Mouse (Mus musculus) right cerebral cortex, postnatal 10 days (tissue): ENCODE results near the gene Fmo4.

ENCODE experiments used
- DNase-seq, 2 experiments: peaks; one replicate each; pipeline ENCODE4 v3.0.0; 2021; ENCODE audit warnings: low spot score in 2 of 2

Gene Fmo4

DNA sequence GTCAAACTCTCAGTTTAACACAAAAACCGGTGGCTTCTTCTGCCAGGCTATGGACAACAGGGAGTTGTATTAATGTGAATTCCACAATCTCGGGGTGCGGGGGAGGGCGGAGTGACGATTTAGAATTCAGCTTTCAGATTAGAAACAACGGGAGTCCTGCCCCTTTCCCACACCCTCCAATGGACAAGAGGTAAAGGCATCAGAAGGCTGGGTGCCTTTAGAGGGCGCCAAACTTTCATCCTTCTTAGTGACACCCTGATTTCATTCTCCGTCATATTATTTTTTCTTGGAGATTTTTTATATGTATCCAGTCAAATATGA lies at the start of gene Fmo4:
Fmo4 (minus strand) TSS at position 137 of the 321 bp plus-strand sequence.
- DNase-seq = peak; percentile 24 to 34

DNA sequence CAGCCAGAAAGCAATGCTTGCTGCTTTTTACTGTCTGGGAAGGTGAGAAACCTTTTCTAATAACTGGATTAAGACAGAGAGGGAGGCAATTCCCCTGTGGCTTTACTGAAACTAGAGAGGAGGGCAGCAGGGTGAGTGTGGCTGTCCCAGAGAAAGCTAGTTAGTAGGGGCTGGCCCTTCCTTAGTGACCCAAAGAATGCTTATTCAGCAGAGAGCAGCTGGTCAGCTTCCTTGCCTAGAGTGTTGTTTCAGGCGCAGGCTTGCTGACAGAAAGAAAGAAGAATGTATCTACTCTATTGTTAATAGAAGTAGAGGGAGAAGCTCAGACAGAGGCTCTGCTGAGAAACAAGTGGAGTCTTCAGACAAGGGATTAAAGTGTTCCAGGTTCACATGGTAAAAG lies 48.6 kb upstream of the Fmo4 start:
- no peak for DNase-seq

DNA sequence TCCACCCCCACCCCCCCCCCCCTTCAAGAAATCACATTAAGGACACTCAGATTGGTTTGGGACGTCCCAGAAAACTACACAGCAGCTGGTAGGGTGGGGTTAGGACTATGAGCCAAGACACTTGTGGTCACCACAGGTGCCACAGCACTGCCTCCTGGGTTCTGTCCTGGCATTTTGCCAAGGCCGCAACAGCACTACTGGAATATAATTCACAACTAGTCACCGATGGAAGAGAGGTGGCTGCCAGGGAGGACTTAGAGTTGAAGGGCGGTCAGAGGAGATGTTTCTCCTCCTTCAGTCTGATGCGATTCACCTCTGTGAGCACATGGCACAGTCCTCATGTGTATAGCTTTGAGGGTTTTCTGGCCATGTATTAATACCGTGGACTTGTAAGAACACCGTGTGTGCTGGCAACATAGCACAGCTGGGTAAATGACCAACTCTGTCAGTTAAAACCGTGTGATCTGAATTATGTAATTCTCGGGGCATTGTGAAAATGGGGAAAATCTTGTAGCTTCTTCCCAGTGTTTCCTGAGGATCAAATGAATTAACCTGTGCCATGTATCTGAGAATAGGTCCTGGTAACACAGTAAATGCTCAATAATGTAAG lies 46.3 kb upstream of the Fmo4 start:
- no peak for DNase-seq

DNA sequence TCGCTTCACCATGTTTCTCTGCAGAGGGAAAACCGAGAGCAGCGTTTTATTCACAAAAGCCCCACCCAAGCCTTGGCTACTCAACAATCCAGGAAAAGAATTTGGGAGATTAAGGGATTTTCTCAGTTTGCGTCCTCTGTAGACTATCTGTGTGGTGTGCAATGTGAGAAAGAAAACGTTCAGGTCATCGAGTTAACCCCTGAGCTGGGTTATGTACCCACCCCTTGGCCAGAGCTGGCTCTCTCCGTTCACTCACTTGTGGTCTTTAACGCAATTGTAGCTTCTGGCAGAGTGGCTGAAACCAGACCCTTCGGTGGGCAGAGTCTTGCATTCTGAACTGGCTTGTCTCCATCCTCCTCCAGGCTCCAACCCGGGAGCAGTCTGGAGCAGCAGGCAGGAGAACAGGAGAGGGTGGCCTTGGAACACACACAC lies 45.8 kb upstream of the Fmo4 start:
- peak; percentile 25 to 30 for DNase-seq

DNA sequence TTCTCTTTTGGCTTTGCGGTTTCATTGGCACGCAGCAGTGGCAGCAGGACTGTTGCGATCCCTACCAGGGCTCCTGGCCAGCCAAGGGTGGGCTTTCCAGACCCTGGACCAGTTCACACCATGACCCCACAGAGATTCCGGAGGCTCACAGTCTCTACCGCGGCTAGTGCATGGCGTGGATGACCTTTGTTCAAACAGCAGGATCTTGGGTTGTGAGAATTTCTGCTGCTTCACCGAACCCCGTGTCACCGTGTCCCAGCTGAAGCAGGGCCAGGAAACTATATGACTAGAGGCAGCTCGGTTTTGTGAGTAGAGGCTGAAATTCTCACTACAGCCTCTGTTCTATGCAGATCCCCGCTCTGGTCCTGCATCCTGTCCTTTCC lies 45.0 kb upstream of the Fmo4 start:
- DNase-seq = peak; percentile 57 to 63

DNA sequence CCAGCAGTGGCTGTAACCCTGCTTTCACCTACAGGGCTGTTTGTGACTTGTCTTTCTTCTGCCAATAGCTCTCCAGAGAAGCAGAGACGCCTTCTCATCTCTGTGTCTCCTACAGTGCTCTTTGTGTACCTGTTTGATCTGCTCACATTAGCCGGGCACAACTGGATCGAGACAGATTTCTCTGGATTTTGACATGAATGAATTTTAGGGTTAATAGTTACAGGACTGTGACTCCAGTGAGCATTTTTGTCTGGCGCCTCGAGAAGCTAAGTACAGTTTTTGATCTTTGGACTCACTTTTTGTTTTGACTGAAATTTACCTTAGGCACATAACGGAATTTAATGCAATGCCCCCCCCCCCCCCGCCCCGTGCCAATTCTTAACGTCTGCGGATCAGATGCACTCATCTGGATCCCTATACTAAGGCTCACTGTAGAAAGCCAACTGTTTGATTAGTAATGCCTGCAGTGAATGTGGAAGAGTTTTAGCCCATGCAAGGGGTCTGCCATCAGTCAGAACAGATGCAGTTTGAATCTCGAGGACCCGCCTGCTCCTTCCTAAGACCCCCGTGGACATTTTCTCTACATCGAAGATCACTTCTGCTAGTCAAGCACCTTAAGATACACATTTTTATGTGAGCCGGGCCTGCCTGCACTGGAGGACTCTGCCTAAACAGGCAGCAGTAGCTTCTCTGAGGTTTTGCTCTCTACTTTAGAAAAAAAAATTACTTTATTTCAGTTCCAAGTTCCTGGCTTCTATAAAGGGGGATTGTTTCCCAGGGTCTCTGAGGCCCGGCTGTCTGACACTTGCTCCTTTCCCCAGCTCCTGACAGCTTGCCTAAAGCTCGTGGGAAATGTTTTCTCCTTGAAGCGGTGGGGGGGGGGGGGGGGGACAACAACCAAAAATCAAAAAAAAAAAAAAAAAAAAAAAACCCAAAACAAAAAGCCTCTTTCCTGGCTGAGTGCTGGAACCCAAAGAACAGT lies 44.3 kb upstream of the Fmo4 start:
- no peak for DNase-seq

DNA sequence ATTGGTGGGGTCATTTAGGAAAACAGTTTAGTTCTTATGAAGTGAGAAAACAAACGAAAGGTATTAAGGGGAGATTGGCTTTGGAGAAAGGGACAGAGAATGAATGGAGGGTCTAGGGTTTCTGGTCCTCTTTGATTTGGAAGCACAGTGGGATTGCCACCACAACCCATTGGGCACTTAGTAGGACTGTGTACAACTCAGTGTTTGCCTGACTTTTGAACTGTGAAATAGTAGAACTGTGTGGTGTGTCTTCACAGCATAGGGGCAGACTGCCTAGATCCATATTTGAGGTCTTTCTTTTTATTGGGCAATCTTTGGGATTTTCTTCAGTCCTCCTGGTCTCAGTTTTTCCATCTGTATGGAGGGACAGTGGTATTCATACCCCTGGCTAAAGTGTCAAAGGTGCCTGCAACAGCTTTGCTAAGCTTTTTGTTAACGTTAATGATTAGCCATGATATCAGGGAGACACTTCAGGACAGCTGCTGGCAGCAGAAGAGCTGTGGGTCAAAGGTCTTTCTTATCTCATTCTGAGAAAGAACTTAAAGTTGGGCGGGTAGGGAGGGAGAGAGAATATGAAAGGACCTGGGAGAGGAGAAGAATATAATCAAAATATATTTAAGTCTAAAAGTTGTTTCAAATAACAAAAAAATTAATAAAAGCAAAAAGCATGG lies 40.2 kb upstream of the Fmo4 start:
- DNase-seq = no peak

DNA sequence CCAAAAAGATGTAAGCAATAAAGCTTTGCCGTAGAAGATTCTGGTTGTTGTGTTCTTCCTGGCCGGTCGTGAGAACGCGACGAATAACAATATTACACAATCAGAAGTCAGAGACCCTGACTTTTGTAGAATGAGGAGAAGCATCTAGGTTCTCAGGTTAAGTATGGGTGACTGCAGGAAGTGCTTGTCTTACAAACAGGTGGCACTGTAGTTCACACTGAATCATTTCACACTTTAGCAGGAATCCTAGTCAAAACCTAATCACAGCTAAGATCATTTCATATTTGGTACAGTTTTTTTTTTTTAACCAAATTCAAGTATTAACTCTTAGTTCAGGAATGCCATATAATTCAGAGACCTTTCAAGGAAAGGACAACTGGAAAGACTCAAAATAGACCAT lies 33.8 kb upstream of the Fmo4 start:
- DNase-seq = no peak

DNA sequence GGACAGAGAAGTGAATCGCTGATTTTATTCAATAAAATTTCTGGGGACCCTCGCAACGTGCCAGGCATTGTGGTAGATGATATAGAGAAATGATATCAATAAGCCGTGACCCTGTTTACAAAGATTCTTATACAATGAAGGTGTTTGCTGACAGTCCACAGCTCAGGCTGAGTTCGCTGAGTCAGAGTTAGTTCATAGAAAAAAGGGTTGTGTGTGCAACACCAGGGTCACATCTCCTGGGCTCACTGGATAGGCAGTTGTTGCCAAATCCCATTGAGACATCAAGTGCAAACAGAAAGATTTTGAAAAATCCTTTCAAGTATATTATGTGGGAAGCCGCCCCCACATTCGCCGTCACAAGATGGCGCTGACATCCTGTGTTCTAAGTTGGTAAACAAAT lies 26.4 kb upstream of the Fmo4 start:
- no peak for DNase-seq

DNA sequence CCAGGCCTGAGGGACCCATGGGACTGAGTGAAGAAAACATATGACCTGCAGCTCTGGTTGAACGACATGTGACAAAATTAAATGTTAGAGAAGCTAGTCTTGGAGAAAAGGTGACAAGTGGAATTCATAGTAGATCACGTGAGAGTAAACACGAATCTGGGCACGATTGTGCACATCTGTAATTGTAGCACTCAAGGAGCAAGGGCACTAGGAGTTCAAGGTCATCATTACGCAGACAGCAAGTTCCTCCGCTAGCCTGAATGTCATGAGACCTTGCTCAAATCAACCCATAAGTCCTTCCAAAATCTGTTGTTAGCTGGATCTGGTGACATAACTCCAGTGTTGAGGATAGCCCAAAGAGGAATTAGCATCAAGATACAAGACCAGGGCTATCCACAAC lies 25.2 kb upstream of the Fmo4 start:
- no peak for DNase-seq

DNA sequence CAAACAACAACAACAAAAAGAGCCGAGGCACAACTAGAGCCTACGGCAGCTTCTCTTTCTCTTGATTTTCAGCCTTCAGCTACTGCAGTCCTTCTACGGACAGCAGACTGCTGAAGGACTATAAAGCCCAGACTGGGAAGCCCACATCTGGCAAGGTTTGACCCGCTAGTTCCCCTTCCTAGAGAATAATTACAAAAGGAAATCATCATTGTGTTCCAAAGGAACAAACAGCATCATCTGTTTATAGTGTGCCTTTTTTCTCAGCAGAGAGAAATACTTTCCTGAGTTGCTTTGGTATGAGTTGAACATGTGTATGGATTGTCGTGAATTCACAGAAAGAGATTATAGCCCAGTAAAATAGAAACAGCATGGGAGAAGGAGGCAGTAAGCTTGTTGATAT lies 20.6 kb upstream of the Fmo4 start:
- no peak for DNase-seq

DNA sequence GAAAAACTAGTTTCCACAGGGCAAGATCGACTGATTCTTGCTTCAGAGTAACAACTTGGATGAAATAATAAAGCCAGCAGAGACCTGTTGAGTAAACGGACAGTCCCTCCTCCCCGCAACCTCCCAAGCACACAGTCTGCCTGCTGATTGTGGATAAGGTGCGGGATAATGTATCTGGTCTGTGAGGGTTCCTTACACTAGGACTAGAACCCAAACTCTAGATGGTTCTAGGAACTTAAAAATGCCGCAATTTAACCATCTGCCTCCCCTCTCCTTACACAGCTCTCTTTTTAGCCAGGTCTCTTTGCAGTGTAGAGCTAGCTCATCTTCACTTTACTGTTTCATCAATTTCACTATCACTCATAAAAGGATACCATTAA lies 18.8 kb upstream of the Fmo4 start:
- no peak for DNase-seq

DNA sequence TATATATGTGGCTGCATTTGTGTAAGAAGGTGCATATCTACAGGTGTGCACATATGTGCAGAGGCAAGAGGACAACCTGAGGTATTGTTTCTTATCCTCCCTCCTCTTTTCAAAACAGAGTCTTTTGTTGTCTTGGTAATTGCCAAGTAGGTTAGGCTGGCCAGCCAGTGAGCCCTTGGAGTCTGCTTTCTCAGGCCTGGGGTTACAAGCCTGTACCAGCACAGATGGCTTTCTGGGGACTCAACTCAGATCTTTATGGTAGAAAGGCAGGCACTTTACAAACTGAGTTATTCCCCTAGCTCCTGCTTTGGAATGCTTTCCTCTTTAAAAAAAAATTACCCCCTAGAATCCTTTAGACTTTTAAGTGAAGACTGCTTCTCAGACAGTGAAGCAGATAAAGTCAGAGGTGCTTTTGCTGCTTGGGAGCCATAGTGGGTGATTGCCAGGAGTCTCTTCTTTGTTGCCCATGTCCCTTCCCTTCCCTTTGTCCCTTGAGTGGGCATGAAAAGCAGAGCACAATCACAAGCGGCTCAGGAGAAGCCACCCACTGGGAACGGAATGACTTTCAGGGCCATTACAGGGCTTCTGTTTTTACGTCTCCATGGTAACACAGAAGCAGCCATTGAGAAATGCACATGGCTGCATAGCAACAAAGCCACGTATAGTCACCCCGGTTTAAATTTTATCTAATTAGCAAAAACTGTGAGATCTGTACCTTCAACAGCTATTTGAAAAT lies 18.2 kb upstream of the Fmo4 start:
- peak in 1 of 2 experiments; percentile 27 for DNase-seq

DNA sequence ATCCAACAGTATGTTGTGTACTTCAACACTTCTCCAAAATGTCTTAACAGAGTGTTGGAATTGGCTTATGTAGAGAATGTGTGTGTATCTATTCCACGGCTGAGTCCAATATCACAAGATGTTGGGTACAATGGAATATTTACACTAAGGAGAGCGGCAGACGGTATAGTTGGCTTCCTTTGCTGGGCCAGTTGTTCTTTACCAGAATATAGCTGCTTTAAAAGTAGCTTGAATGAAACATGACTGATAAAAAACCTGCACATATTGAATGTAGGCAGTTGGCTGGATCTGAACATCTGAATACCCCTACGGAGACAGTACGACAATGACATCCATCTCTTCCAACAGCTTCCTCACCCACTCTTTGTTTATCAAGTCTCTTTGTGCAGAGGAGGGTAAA lies 5.5 kb upstream of the Fmo4 start:
- DNase-seq = peak; percentile 28 to 44

DNA sequence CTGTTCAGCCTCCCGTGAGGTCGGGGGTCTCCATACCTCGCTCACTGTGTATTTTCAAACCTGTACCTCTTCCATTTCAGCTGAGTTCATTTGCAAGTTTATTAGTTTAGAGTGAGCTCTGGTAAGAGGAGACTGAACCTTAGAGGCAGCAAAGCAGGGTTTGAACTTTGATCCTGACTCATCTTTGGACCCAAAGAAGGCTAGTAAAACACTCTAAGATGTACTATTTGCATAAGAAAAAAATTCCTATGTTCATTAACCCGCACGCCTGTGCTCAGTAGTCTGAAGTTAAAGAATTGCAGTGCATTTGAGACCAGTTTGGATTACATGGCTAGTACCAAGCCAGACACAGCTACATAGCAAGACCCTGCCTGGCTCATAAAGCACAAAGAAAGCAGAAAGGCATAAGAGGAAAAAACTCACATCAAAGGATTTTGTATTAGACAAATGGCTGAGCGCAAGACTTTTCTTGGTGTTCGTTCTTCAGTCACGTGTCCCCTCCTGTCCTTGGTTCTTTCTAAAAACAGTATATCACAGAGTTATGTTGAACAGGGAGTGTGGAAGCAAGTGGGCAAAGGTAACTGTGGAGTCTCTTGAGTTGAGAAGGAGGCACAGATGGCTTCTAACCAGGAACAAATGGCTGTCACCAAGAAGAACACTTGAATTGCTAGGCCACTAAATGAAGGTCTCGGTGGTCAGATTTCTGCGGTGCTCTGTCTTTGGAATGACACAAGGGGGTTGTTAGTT lies 1.8 kb upstream of the Fmo4 start:
- no peak for DNase-seq

DNA sequence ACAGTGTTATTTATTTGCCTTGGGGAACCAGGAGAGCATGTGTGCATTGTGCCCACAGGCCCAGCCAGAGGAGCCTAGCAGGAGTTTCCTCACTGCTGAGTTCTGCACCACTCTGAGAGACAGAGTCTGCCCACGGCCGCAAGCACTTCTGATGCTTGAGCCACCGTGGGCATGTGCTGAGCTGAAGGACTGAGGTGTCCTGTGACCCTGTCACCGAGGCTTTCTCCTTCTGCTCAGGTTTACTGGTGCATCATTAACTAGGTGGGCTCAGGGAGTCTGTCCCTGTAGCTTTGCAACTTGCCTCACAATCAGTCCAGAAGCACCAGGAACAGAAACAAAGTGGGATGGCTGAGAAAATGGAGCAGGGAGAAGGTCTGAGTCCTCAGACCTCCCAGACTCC lies 1.2 kb upstream of the Fmo4 start:
- no peak for DNase-seq

DNA sequence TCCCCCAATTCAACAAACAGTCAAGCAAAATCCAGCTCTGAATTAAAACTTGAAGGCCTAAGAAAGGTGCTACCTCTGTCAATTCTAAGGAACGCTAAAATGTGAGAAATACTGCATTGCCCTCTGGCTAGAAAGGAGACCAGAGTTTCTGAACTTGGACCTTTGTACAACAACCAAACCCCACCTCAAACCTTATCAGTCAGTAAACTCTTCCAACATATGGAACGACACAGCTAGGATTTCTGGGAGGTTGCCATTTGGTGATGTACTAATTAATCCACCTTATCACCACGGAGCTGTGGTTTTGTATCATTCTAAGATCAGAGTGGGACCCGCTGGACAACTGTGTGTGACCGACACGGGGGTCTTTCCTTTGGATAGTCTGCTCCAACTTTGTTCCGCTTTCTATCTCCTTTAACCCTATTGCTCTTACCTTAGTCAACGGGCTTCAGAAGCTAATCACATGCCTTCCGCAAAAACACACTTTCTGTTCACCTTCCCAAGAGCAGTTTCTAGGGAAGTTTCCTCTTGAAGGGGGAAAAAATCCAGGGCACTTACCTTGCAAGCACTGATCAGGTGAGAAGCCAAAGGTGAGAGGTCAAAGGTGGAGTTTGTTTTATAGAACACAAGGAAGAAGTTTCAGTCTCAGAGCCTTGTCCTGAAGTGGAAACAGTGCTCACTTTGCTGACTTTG lies 483 bp downstream of the Fmo4 start:
- no peak for DNase-seq

DNA sequence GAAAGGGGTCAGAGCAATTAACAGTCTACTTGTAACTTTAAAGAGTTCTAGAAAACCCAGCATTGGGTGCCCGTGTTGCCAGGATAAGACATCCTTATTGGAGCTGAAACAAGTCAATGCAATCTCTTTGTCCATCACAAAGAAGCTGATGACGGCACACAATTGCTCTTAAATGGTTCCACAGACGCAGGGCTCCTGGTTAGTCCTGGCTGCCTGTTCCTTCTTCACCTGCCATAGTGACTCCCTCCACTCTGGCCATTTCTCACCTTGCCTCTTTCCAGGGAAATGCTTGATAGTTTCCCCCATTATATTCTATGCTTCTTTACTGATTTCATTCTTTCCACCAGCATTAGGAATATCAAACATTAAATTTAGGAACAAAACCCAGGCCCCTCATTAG lies 5.2 kb downstream of the Fmo4 start:
- no peak for DNase-seq

DNA sequence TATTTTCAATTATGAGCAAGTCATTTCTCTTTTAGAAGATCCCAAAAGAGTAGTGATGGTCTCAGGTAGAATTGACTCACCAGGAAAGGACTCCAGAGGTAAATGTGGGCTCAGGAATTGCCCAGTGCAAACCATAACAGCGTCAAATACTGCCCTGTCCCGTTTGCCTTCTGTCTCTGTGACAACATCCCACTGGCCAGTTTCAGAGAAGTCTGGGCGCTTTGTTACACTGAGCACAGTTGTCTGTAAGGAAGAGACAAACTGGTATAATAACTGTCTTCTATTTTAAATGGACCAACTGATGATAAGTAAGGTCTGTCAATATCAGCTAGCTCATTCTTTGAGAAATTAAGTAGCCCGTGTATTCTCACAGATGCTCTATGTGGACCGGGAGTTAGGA lies 6.3 kb downstream of the Fmo4 start:
- no peak for DNase-seq

DNA sequence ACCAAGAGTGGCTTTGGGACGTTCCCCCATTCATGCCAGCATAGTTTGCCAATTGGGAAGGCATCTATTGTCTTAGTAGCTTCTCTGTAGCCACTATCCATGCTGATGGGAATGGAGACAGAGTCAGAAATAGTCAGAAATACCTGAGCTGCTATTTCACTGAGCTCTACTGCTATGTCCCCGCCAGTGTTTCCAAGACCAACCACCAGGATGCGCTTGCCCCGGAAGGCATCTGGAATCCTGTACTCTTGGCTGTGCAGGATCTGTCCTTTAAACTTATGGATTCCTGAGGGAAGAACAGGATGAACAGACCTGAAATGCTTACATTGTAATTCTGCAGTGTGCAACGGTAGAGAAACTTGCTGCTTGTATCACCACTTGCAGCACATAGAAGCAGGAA lies 8.8 kb downstream of the Fmo4 start:
- no peak for DNase-seq

DNA sequence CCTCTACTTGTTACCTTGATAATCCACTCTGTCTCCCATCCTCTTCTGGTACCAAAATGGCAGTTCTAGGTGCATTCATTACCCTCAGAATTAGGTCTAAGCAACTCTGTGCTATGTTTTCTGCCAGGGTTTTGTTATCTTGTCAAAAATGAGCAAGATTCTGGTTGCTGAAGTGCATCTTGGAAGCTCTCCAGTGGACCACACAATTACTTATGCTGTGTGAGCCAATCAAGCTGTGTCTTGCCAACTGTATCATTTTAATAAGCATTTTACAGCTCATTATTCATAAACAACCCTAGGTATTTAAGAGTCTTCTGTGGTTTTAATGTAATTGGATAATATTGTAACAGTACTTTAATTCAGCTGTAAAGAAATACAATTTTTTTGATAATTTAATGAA lies 17.3 kb downstream of the Fmo4 start:
- DNase-seq = no peak
